Mouse (Mus musculus): ENCODE data around the gene Tfap4.
"Not testable (repeated sequence)": the region's sequence is repeated elsewhere in the genome, so short reads cannot be mapped to it uniquely, and the experiment has no call there.

Tfap4 gene

GRCm38 (mm10) chr16:4551885-4552284 is 7.8 kb downstream of the Tfap4 start:
- DNase-seq = no peak

GRCm38 (mm10) chr16:4551056-4551455 is 8.6 kb downstream of the Tfap4 start:
- peak; percentile 78 for DNase-seq

GRCm38 (mm10) chr16:4548953-4549688 is 10.5 kb downstream of the Tfap4 start:
- DNase-seq = no peak

- DNase-seq = no peak
Observed at GRCm38 (mm10) chr16:4547611-4548010, 12.0 kb downstream of the Tfap4 start.

- DNase-seq = no peak
Observed at GRCm38 (mm10) chr16:4546838-4547237, 12.8 kb downstream of the Tfap4 start.

- no peak for DNase-seq
Observed at GRCm38 (mm10) chr16:4544845-4545244, 14.8 kb downstream of the Tfap4 start.

- DNase-seq = no peak
Observed at GRCm38 (mm10) chr16:4543266-4543665, 16.4 kb downstream of the Tfap4 start.

- DNase-seq = no peak
Observed at GRCm38 (mm10) chr16:4542236-4542774, 17.3 kb downstream of the Tfap4 start.

DNA sequence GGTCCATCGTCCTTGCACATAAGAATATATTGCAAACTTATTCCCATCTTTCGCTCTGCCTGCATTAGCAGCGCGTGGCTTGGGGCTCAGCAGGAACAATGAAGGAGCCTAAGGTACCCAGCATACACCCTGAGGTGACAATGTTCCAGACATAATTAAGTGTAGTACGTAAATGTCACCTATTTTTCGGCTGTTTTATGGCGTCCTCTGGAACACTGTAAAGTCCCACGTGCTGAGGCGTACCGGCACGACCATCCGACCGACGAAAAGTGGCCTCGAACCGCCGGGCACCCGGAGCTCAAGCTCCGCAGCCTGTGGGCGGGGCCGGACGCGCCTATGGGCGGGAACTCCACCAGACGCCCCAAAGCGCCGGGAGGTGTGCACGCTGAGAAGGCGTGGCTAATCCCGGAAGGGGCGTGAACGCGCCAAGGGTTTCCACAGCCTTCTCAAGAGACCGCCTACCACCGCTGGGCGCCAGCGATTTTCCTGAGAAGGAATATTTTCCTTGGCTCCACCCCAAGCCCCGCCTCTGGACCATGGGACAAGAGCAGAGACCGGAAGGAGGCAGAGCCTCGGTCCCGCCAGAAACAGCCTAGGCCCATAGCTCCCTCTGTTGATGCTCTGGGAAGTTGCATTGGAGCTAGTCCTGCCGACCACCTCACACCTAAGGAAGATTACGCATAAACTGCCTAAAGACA is 18.0 kb downstream of the Tfap4 start, which contains the start of gene Srl:
Gene Srl (minus strand): TSS at position 316 of the 698 bp plus-strand sequence.
- DNase-seq = peak; percentile 100

DNA sequence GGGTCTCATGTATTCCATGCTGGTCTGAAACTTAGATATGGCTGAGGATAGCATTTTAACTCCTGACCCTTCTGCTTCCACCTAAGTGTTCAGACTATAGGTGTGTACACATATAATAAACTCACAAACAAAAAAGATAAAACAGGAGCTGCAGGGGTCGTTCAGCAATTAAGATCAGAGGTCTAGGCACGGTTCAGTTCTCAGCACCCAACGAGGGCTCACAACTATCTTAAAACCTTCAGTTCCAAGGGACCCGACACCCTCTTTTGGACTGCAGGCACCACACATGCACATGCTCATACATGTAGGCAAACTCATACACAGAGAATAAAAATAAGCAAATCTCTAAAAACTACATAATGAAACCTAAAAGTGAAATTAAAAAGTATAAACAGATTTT is 18.6 kb downstream of the Tfap4 start:
- DNase-seq = no peak

DNA sequence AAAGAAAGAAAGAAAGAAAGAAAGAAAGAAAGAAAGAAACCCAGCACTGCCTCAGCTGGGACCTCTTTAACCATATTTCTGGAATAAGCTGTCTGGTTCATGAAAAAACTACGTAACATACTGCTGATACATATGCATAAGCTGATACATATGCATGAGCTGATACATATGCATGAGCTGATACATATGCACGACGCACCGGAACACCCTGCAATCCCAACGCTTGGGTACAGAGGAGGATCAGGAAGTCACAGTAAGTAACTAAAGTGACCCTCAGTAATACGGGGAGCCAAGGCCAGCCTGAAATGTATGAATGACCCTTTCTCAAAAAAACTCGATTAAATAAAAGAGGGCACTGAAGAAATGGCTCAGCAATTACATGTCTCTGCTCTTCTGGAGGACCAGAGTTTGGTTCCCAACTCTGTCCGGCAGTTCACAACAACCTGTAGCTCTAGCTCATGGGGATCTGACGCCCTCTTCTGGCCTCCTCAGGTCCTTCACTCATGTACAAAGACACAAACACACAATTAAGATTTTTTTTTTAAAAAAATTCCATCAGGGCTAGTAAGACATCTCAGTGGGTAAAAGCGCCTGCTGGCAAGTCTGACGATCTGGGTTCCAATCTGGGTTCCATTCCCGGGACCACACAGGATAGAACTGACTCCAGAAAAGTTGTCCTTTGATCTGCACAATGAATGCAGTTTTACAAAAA is 19.4 kb downstream of the Tfap4 start:
- no peak for DNase-seq

DNA sequence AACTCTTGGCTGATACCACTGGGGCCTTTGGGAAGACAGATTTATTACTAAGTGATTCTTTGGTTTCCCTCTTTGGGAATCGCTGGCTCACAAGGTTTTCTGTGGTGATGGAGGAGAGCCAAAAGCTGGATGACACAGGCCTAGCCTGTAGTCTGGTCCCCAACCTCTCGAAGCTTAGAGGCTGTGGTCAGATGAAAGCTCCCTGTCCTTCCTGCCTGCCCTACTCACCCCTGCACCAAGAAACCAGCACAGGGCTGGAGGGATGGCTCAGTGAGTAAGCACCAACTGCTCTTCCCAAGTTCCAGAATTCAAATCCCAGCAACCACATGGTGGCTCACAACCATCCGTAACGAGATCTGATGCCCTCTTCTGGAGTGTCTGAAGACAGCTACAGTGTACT is 20.1 kb downstream of the Tfap4 start:
- DNase-seq = no peak

DNA sequence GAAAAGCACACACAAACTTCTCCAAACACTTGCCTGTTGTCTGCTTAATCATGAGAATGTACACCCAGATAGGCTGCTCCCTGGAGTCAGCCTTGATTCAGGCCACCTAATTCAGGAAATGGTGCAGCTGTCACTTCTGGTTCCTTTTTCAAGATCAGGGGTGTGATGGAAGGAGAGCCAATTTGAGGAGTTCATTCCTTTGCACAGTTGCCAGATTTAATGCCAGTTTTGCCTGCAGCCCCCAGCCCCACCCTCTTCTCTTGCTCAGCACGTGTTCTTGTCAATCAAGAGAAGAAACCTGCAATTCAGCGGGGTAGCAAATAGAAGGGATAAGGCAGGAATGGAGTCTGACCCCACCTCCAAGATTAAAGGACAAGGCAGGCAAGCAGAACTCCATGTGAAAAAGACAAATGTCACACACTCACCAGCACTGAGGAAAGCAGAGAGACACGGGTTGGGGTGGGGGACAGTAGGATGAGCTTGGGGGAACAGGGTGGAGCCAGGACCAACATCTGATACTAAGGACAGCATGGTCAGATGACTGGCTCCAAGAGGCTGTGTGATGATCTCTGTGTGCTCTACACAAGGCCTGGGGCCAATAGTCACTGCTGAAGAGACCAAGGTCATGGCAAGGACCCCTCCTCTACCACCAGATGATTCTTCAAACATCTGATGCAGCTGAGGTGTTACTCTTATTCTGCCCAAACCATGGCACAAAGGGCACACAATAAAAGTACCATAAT is 21.9 kb downstream of the Tfap4 start:
- DNase-seq = no peak

DNA sequence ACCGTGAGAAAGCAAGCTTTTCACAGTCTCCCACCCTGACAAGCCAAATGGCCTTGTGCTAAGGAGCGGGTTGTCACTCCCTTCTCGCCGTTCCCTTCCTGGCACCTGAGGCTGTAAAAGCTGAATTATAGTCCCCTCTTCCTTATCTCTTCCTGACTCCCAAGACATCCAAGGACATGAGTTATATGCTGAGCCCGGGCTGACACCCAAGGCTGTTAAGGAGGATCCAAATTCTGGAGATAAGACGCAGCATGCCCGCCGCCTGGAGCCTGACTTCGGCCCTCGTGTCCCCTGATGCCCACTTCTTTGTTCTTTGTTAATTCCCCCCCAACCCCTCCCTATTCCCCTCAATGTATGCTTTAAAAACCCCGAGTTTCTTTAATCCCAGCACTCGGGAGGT is 32.3 kb downstream of the Tfap4 start:
- not testable (repeated sequence) for DNase-seq

DNA sequence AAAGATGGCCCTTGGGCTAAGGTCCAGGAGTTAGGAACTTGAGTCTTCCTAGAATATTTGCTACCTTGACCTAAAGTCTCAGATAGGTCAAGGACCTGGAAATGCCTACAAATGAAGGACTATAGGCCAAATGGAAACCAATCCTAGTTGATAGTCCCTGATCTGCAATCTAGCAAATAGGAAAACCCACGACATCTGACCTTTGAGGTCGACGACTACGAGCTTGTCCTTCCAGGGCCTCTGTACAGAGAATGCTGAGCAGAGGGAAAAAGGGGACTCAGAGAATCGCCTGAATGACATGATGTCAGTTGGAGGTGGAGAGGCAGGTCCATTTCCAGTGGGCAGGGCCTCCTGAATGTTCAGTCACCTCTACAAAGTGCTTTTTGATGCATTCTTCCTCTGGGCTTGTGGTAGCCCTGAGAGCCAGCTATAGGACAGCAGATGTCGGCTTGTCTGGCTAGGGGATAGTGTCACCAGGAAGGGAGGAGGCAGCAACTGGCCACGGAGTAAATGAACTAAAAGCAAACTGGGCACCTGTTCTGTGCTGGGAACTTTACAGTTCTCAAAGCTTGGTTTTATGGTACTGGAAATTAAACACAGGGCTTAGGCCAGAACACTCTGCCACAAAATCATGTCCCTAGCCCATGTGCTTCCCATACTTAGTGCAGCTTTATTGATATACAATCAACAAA is 36.2 kb downstream of the Tfap4 start:
- no peak for DNase-seq

DNA sequence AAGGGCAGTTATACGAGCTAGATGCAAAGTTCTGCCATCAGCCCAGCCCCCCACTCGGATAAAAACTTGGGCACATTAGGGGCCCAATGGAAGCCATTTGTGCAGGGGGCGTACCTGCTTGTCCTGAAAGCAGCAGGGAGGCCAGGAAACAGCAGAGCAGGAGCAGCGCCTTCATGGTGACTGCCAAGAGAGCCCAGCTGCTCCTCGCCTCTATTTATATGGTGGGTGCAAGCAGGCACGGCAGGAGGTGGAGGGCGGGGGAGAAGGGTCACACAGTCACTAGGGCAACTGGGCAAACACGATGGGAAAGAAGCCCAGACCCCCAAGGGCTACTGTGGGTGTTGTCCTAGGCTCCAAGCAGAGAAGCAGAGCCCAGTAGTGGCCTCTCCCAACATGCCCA is 36.8 kb downstream of the Tfap4 start:
- DNase-seq = no peak

DNA sequence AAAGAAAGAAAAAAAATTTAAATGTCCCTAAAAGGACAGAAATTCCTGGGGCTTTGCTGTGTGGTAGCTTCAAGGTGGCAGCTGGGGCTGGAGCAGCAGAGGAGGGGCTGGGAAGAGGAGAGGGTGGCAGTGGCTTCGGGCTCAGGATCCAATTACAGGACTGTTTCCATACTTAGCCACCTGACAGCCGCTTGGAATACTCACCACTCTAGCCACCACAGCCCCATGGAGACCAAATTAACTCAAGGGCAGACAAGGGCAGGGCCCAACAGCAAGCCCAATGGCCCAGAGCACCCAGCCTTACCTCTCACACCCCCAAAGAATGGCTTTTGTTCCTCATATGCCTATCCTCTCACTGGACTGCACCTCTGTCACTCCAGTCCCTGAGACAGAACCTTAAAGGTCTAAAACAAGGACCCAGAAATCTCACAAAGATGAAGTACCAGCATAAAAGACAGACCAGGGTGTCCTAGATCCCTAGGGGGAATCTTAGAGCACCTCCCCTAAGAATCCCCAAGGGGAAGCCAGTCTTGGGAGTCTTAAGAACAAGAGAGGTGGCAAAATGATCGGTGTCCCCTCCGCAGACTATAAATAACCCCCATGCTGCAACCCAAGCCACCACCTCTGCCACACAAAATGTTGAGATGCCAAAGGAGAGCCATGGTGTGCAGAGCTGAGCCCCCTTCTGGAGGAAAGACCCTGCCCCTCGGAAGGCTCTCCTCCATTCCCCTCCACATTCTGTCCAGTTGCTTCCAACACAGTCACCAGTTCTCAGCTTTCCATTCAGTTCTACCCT is 37.7 kb downstream of the Tfap4 start:
- no peak for DNase-seq

DNA sequence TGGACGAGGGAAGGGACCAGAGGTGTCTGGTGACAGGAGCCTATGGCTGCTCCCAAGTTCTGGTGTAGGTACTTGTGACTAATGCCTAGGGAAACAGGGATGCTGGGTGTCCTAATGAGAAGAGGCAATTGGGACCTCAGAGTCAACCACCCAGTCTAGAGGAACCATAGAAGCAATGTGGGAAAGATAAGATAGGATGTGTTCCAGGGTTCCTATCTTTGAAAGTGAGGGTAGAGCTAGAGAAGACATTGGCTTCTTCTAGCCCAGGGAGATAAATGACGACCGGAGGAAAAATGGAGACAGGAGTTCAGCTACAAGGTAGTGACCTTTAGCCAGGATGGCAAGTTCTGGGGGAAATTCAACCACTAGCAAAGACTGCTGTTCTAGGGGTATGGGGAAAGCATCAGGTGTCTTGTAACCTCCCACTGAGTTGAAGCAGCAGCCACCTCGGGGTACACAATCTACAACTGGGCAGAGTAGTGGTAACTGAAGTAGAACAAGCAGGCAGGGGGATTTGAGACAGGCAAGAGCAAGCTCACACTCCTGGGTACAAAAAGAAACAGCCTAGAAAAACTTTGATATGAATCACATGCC is 38.5 kb downstream of the Tfap4 start:
- no peak for DNase-seq

- no peak for DNase-seq
Observed at GRCm38 (mm10) chr16:4520673-4521072, 39.0 kb downstream of the Tfap4 start.

GRCm38 (mm10) chr16:4519825-4520224 is 39.8 kb downstream of the Tfap4 start:
- DNase-seq = no peak

DNA sequence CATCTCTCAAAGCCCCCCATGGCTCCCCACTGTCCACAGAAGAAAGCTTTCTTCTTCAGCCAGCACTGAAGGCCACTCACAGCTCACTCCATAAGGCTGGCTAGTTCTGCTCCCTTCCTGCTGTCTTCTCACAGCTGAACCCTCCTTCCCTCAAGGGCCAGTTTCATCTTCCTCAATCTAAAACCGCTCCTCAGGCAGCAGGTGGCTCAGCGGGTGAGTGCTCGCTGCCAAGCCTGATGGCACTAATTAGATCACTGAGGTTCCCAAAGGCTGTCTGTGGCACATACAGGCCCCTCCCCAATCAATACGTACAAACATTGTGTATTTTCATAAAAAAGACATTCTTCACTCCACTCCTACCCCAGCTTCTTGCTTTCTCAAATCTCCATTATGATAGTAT is 40.5 kb downstream of the Tfap4 start:
- no peak for DNase-seq

All from lung, postnatal 14 days (tissue).